Mouse (Mus musculus) heart, adult 2 months (tissue): ENCODE results near the gene Vnn1. TPM values are rescaled to one million over a fixed set of nuclear protein-coding genes. Genes with fewer than 3 reads are reported as not detected.
A peak's percentile ranks its signal among the peaks of the same experiment; 100 is the strongest.

Experiments used
- DNase-seq, 2 experiments: peaks; one replicate each; pipeline ENCODE4 v3.0.0; 2021
- H3K27ac ChIP-seq: fragments of 200-600 bp; 2 replicates; pipeline ENCODE4 v1.8.1; 2022
- H3K27me3 ChIP-seq: fragments of 200-500 bp; 2 replicates; pipeline ENCODE4 v1.6.1; 2012; ENCODE audit warnings: mild to moderate bottlenecking, low read length, inconsistent platforms, mixed read lengths; ENCODE audit not compliant: control insufficient read depth, insufficient read depth
- H3K36me3 ChIP-seq: fragments of 200-500 bp; 2 replicates; pipeline ENCODE4 v1.6.1; 2012; ENCODE audit warnings: low read length, inconsistent platforms; ENCODE audit not compliant: control insufficient read depth, insufficient read depth
- H3K4me1 ChIP-seq: fragments of 200-500 bp; 2 replicates; pipeline ENCODE4 v1.6.1; 2011; ENCODE audit warnings: low read length; ENCODE audit not compliant: control insufficient read depth, insufficient read depth
- H3K4me3 ChIP-seq: fragments of 200-600 bp; 2 replicates; pipeline ENCODE4 v1.8.1; 2022
- H3K79me2 ChIP-seq: fragments of 200-500 bp; replicated peaks from 2 replicates; pipeline ENCODE4 v1.6.1; 2012; ENCODE audit warnings: mild to moderate bottlenecking, inconsistent platforms, low read length, moderate library complexity, mixed read lengths; ENCODE audit not compliant: control insufficient read depth, insufficient read depth
- H3K9ac ChIP-seq: fragments of 200-500 bp; 2 replicates; pipeline ENCODE4 v1.6.1; 2012; ENCODE audit warnings: low read depth, mild to moderate bottlenecking, control low read depth, inconsistent platforms, low read length, mixed read lengths
- CTCF ChIP-seq: fragments of 200-600 bp; IDR thresholded peaks from 2 replicates; pipeline ENCODE4 v1.8.1; 2022; ENCODE audit warnings: antibody characterized with exemption, mild to moderate bottlenecking, moderate library complexity
- EP300 ChIP-seq: fragments of 200-500 bp; IDR thresholded peaks from 2 replicates; pipeline ENCODE4 v1.6.1; 2011; ENCODE audit warnings: low read depth, low read length, control low read depth; ENCODE audit not compliant: insufficient read depth
- POLR2A ChIP-seq: fragments of 200-500 bp; IDR thresholded peaks from 2 replicates; pipeline ENCODE4 v1.6.1; 2011; ENCODE audit warnings: mild to moderate bottlenecking, low read depth, low read length, control low read depth; ENCODE audit not compliant: insufficient read depth
- WGBS: fragments of 180-500 bp; shearing (Covaris S2); methylation state at CpG from one replicate; pipeline ENCODE4 v1.1.7; 2018; 5-methylcytosine and 5-hydroxymethylcytosine counted together
- intact Hi-C: fragments of 180-260 bp; cut with DNase I; formaldehyde crosslinking; loops from one replicate; pipeline ENCODE4 v1.15.1; 2025
- long read RNA-seq: library from polyadenylated mRNA; stranded (forward); transcript quantifications from one replicate; pipeline ENCODE4 v2.0.0, GENCODE M21; 2021
- polyA plus RNA-seq: library from polyadenylated mRNA; depleted of rRNA; stranded (reverse); fragments of >200 nt; gene quantifications from 2 replicates; pipeline ENCODE4 v1.2.3, GENCODE M21; 2012; rRNA removed
- total RNA-seq, 2 experiments: library from RNA; stranded (reverse); gene quantifications; 2 replicates each; pipeline ENCODE4 v1.2.3; 2021

Gene Vnn1
- under 1 TPM; 0.30 to 0.31 TPM for total RNA-seq
- polyA plus RNA-seq: 0.62 and 0.67 TPM in 2 replicates
- long read RNA-seq, partial matches to known transcripts: 0 of 1 reads
- long read RNA-seq, other reads (novel, unspliced or antisense): 0 of 1 reads

- TF ChIP-seq EP300 (no peak), CTCF (no peak), POLR2A (no peak)
- H3K9ac ChIP-seq: no peak within 1 kb of the TSS
- no peaks in the 10 kb centered on the region for H3K27me3 ChIP-seq
- H3K79me2 ChIP-seq: no peaks in the 10 kb centered on the region
- 18% methylated on average over 21 of the region's 21 CpGs for WGBS
- intact Hi-C loops: no loop called here
- H3K4me3 ChIP-seq: peak within 1 kb of the TSS; percentile 29
- peaks cover 2% of the 10 kb centered on the region; the same call in 1 of the 2 replicates for H3K4me1 ChIP-seq
- H3K27ac ChIP-seq: no peak within 1 kb of the TSS
- no peaks in the 10 kb centered on the region for H3K36me3 ChIP-seq
- DNase-seq: peak in 1 of 2 experiments; percentile 4
Observed at GRCm38 (mm10) chr10:23894601-23895349, at the start of gene Vnn1. Gene Vnn1 (plus strand): TSS chr10:23894688.

GRCm38 (mm10) chr10:23851228-23851912 is 43.1 kb upstream of the Vnn1 start, which contains the start of gene Vnn3:
Gene Vnn3 (plus strand): TSS chr10:23851462.
- H3K4me1 ChIP-seq: no peaks in the 10 kb centered on the region
- no peaks in the 10 kb centered on the region for H3K79me2 ChIP-seq
- TF ChIP-seq EP300 (no peak), CTCF (no peak), POLR2A (no peak)
- intact Hi-C loops: no loop called here
- no peak within 1 kb of the TSS for H3K27ac ChIP-seq
- WGBS: 61% methylated on average over 4 of the region's 4 CpGs
- H3K36me3 ChIP-seq: no peaks in the 10 kb centered on the region
- no peak within 1 kb of the TSS for H3K9ac ChIP-seq
- DNase-seq: no peak
- no peak within 1 kb of the TSS for H3K4me3 ChIP-seq
- no peaks in the 10 kb centered on the region for H3K27me3 ChIP-seq

GRCm38 (mm10) chr10:23852096-23852495 is 42.4 kb upstream of the Vnn1 start:
- no peak overlapping the region for H3K4me3 ChIP-seq
- H3K27ac ChIP-seq: no peak overlapping the region
- no peaks in the 10 kb centered on the region for H3K4me1 ChIP-seq
- no peak for DNase-seq
- H3K27me3 ChIP-seq: no peaks in the 10 kb centered on the region
- no peak for TF ChIP-seq CTCF
- no peak for TF ChIP-seq POLR2A
- TF ChIP-seq EP300: no peak
- no peak overlapping the region for H3K9ac ChIP-seq
- no peaks in the 10 kb centered on the region for H3K36me3 ChIP-seq
- intact Hi-C loops: no loop called here
- no peaks in the 10 kb centered on the region for H3K79me2 ChIP-seq
- 76% methylated on average over 2 of the region's 2 CpGs for WGBS

- no peak for DNase-seq
- H3K4me1 ChIP-seq: no peaks in the 10 kb centered on the region
- intact Hi-C loops: no loop called here
- no peaks in the 10 kb centered on the region for H3K36me3 ChIP-seq
- no peak overlapping the region for H3K9ac ChIP-seq
- WGBS: 71% methylated on average over 9 of the region's 9 CpGs
- no peak overlapping the region for H3K27ac ChIP-seq
- no peak overlapping the region for H3K4me3 ChIP-seq
- H3K79me2 ChIP-seq: no peaks in the 10 kb centered on the region
- no peaks in the 10 kb centered on the region for H3K27me3 ChIP-seq
- no peak for TF ChIP-seq POLR2A
- no peak for TF ChIP-seq CTCF
Observed at GRCm38 (mm10) chr10:23864362-23865312, 29.9 kb upstream of the Vnn1 start.

- no peaks in the 10 kb centered on the region for H3K79me2 ChIP-seq
- intact Hi-C loops: no loop called here
- no peak for DNase-seq
Observed at GRCm38 (mm10) chr10:23880695-23881094, 13.8 kb upstream of the Vnn1 start.

More at GRCm38 (mm10) chr10:23880695-23881094, 13.8 kb upstream of the Vnn1 start:
- Histone ChIP-seq H3K4me1 (no peaks in the 10 kb centered on the region), H3K9ac (no peak overlapping the region), H3K27ac (no peak overlapping the region), H3K36me3 (no peaks in the 10 kb centered on the region), H3K27me3 (no peaks in the 10 kb centered on the region), H3K4me3 (no peak overlapping the region)
- WGBS: 84% methylated on average over 6 of the region's 6 CpGs
- peak; percentile 51 for TF ChIP-seq CTCF
- TF ChIP-seq POLR2A: no peak
